Mouse (Mus musculus) hindbrain, postnatal 0 days (tissue): ENCODE measurements around the gene Fbxo11. TPM values are rescaled to one million over a fixed set of nuclear protein-coding genes. Genes with fewer than 3 reads are reported as not detected.
A peak's percentile ranks its signal among the peaks of the same experiment; 100 is the strongest.

Experiments
- ATAC-seq: fragments of 200-750 bp; cut with Nextera tagmentation; 2 replicates; pipeline ENCODE4 v1.8.0; 2017; ENCODE audit warnings: mild to moderate bottlenecking, moderate TSS enrichment, moderate library complexity
- DNase-seq: peaks from one replicate; pipeline ENCODE4 v3.0.0-alpha.2; 2015; ENCODE audit warnings: low spot score
- H3K27ac ChIP-seq: fragments of 300-500 bp; sonication (generic); 2 replicates; pipeline ENCODE4 v1.5.1; 2014; ENCODE audit warnings: mild to moderate bottlenecking
- H3K27me3 ChIP-seq: fragments of 300-500 bp; sonication (generic); 2 replicates; pipeline ENCODE4 v1.6.1; 2014; ENCODE audit warnings: low read length, mixed read lengths; ENCODE audit not compliant: insufficient read depth
- H3K36me3 ChIP-seq: fragments of 300-500 bp; sonication (generic); 2 replicates; pipeline ENCODE4 v1.6.1; 2014; ENCODE audit warnings: low read length, mixed read lengths; ENCODE audit not compliant: insufficient read depth
- H3K4me1 ChIP-seq: fragments of 300-500 bp; sonication (generic); 2 replicates; pipeline ENCODE4 v1.6.1; 2014; ENCODE audit warnings: antibody characterized with exemption, low read length, mixed read lengths; ENCODE audit not compliant: insufficient read depth
- H3K4me2 ChIP-seq: fragments of 300-500 bp; sonication (generic); 2 replicates; pipeline ENCODE4 v1.6.1; 2014; ENCODE audit warnings: low read depth, mild to moderate bottlenecking, low read length, moderate library complexity, mixed read lengths
- H3K4me3 ChIP-seq: fragments of 300-500 bp; sonication (generic); 2 replicates; pipeline ENCODE4 v1.5.1; 2014; ENCODE audit warnings: low read length
- H3K9ac ChIP-seq: fragments of 300-500 bp; sonication (generic); replicated peaks from 2 replicates; pipeline ENCODE4 v1.6.1; 2014; ENCODE audit warnings: mild to moderate bottlenecking, low read length, moderate library complexity, mixed read lengths
- H3K9me3 ChIP-seq: fragments of 300-500 bp; sonication (generic); 2 replicates; pipeline ENCODE4 v1.6.1; 2016; ENCODE audit warnings: low read length, mixed read lengths
- CTCF ChIP-seq: IDR thresholded peaks from 2 replicates; pipeline ENCODE4 v1.5.1; 2016; ENCODE audit warnings: antibody characterized with exemption, control low read depth, low read depth
- WGBS: fragments of 180-500 bp; shearing (Covaris S2); extraction: QIAGEN DNeasy Blood & Tissue Kit; methylation state at CpG from one replicate; pipeline ENCODE4 v1.1.7; 2014; 5-methylcytosine and 5-hydroxymethylcytosine counted together
- polyA plus RNA-seq: library from polyadenylated mRNA; unstranded; fragments of >200 nt; fragmentation: Nextera tagmentation; extraction: Ambion mirVana; gene quantifications from 2 replicates; pipeline ENCODE4 v1.2.1, GENCODE M21; 2015
- total RNA-seq: library from RNA; depleted of rRNA; stranded (reverse); fragments of >200 nt; gene quantifications from 2 replicates; pipeline ENCODE4 v1.2.3, GENCODE M21; 2014

Fbxo11 gene
- total and polyA plus RNA-seq, 2 experiments from 2014 or later: 23.7 to 39.5 TPM

GRCm38 (mm10) chr17:88066799-88067198, 1.7 kb upstream of the Fbxo11 start:
- 10% methylated on average over 9 of the region's 9 CpGs for WGBS
- H3K27ac ChIP-seq: peak overlapping the region; percentile 100
- ATAC-seq (no peak), DNase-seq (peak; percentile 8)
- no peaks in the 10 kb centered on the region for H3K36me3 ChIP-seq
- no peak for TF ChIP-seq CTCF
- no peaks in the 10 kb centered on the region for H3K9me3 ChIP-seq
- peaks cover 3% of the 10 kb centered on the region for H3K4me1 ChIP-seq
- H3K27me3 ChIP-seq: no peaks in the 10 kb centered on the region
- H3K4me3 ChIP-seq: peak overlapping the region; percentile 99
- H3K9ac ChIP-seq: peak overlapping the region; percentile 100
- H3K4me2 ChIP-seq: peak overlapping the region; percentile 59

- no peaks in the 10 kb centered on the region for H3K36me3 ChIP-seq
- peak overlapping the region; percentile 100 for H3K27ac ChIP-seq
- peak overlapping the region; percentile 99 for H3K4me3 ChIP-seq
- H3K27me3 ChIP-seq: no peaks in the 10 kb centered on the region
- peak; percentile 96 for DNase-seq
- H3K4me2 ChIP-seq: peak overlapping the region; percentile 64
- TF ChIP-seq CTCF: peak; percentile 76
- ATAC-seq: peak; percentile 98
- WGBS: 3% methylated on average over 26 of the region's 57 CpGs
- H3K4me1 ChIP-seq: peaks cover 3% of the 10 kb centered on the region
- peak overlapping the region; percentile 100 for H3K9ac ChIP-seq
- H3K9me3 ChIP-seq: no peaks in the 10 kb centered on the region
Measured at GRCm38 (mm10) chr17:88065801-88066646, 933 bp upstream of the Fbxo11 start.

GRCm38 (mm10) chr17:88064347-88065030, 602 bp downstream of the Fbxo11 start:
- TF ChIP-seq CTCF: no peak
- H3K36me3 ChIP-seq: no peaks in the 10 kb centered on the region
- no peaks in the 10 kb centered on the region for H3K27me3 ChIP-seq
- peak overlapping the region; percentile 100 for H3K9ac ChIP-seq
- DNase-seq (peak; percentile 73), ATAC-seq (peak; percentile 39)
- WGBS: 3% methylated on average over 47 of the region's 67 CpGs
- peaks cover 3% of the 10 kb centered on the region for H3K4me1 ChIP-seq
- H3K27ac ChIP-seq: peak overlapping the region; percentile 100
- peak overlapping the region; percentile 64 for H3K4me2 ChIP-seq
- H3K9me3 ChIP-seq: no peaks in the 10 kb centered on the region
- peak overlapping the region; percentile 99 for H3K4me3 ChIP-seq

- H3K27me3 ChIP-seq: no peaks in the 10 kb centered on the region
- H3K4me2 ChIP-seq: peak overlapping the region; percentile 64
- peaks cover 3% of the 10 kb centered on the region for H3K4me1 ChIP-seq
- no peak for TF ChIP-seq CTCF
- H3K9ac ChIP-seq: peak overlapping the region; percentile 100
- DNase-seq: peak; percentile 87
- peak overlapping the region; percentile 100 for H3K27ac ChIP-seq
- H3K9me3 ChIP-seq: no peaks in the 10 kb centered on the region
- WGBS: 0% methylated on average over 23 of the region's 23 CpGs
- no peaks in the 10 kb centered on the region for H3K36me3 ChIP-seq
- peak; percentile 46; the same call in 1 of the 2 replicates for ATAC-seq
- H3K4me3 ChIP-seq: peak overlapping the region; percentile 99
Measured at GRCm38 (mm10) chr17:88063980-88064346, 1.1 kb downstream of the Fbxo11 start.

- H3K36me3 ChIP-seq: no peaks in the 10 kb centered on the region
- WGBS: 20% methylated on average over 8 of the region's 8 CpGs
- DNase-seq (no peak), ATAC-seq (no peak)
- peak overlapping the region; percentile 100; the same call in 1 of the 2 replicates for H3K9ac ChIP-seq
- no peak for TF ChIP-seq CTCF
- H3K4me1 ChIP-seq: peaks cover 3% of the 10 kb centered on the region
- H3K4me2 ChIP-seq: peak overlapping the region; percentile 64
- no peaks in the 10 kb centered on the region for H3K27me3 ChIP-seq
- H3K4me3 ChIP-seq: peak overlapping the region; percentile 99
- H3K9me3 ChIP-seq: no peaks in the 10 kb centered on the region
- H3K27ac ChIP-seq: no peak overlapping the region
Measured at GRCm38 (mm10) chr17:88062860-88063580, 2.1 kb downstream of the Fbxo11 start.

GRCm38 (mm10) chr17:88061942-88062341, 3.1 kb downstream of the Fbxo11 start:
- WGBS: 72% methylated on average over 3 of the region's 3 CpGs
- no peaks in the 10 kb centered on the region for H3K36me3 ChIP-seq

More at GRCm38 (mm10) chr17:88061942-88062341, 3.1 kb downstream of the Fbxo11 start:
- Histone ChIP-seq H3K4me3 (no peak overlapping the region), H3K4me1 (peaks cover 3% of the 10 kb centered on the region), H3K9me3 (no peaks in the 10 kb centered on the region), H3K27me3 (no peaks in the 10 kb centered on the region), H3K4me2 (no peak overlapping the region), H3K27ac (no peak overlapping the region), H3K9ac (no peak overlapping the region)
- DNase-seq (no peak), ATAC-seq (no peak)
- TF ChIP-seq CTCF: no peak
